Mouse (Mus musculus) monocyte, adult 2 months (primary cell): ENCODE data around the gene S100a3.

Experiments used
- DNase-seq, 2 experiments: peaks; one replicate each; pipeline ENCODE4 v3.0.0; 2022; ENCODE audit warnings: low spot score in 2 of 2, low read depth in 1 of 2

The S100a3 gene

DNA sequence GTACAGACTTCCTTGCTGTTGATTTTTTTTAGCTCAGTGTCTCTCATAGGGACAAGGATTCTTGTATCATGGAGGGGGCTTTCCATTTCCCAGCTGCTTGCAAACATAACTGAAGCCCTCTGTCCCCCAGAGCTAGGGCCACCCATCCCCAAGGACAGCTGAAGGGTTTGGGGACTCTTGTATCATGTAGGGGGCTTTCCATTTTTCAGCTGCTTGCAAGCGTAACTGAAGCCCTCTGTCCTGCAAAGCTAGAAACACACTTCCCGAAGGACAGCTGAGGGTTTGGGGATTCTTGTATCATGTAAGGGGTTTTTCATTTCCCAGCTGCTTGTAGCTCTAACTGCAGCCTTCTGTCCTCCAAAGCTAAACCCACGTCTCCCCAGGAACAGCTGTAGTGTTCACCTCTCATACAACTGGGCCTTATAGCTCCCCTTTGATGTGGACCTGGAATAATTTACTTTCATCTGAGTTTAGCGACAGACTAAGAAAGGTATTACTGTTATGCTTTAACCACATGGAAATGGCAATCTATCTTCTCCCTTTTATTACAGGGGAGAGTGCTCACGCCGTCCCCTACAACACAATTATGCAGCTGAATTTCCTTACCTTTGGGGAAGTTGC is at the start of gene S100a3:
TSS of gene S100a3 (plus strand) at position 571 of the 621 bp plus-strand sequence.
- DNase-seq: no peak

DNA sequence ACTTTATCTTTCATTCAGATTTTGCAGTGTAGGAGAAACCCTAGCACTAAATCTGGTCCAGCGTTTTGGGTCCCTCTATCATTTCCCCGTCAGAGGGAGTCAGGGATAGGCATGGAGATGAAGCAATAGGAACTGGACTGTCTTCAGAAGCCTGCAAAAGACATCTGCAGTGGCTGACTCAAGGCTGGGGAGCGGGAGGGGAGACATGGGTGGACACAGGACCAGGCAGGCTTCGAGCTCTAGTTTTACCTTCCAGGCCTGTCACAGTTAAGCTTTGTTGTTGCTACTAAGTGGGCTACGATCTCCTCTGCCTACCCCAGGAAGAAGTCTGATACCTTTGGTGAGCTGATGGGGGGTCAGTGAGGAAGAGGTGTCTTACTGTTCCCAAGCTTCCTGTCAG is 48.1 kb upstream of the S100a3 start:
- DNase-seq: no peak

DNA sequence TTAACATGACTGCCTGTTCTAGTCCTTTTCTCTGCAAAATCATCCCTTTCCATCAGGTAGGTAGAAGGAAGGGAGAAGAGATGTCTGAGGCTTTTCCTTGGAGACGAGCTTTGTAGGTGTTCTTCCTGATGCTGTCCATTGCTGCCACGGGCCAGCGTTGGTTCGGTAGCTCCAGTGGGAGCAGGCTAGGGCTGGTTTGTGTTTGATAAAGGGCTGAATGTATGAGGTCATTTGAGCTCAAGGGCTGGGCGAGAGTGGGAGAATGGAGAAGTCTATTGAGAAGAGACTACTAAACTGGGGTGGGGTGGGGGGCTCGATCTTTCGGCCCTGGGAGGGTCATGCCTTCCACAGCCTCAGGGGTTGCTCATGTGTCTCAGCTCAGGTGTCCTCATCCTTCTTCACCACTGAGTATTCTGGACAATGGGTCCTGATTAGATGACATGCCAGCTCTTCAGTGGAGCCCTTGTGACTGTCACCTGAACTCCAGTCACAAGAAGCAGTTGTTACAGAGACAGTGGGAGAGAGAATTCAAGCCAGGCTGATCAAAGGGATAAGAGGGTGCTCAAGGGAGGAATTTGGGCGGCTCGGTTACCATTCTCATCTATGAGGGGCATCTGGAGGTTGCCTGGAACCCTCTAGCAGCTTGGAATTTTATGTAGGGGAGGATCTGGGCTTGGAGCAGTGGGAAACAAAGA is 47.3 kb upstream of the S100a3 start:
- DNase-seq: no peak

DNA sequence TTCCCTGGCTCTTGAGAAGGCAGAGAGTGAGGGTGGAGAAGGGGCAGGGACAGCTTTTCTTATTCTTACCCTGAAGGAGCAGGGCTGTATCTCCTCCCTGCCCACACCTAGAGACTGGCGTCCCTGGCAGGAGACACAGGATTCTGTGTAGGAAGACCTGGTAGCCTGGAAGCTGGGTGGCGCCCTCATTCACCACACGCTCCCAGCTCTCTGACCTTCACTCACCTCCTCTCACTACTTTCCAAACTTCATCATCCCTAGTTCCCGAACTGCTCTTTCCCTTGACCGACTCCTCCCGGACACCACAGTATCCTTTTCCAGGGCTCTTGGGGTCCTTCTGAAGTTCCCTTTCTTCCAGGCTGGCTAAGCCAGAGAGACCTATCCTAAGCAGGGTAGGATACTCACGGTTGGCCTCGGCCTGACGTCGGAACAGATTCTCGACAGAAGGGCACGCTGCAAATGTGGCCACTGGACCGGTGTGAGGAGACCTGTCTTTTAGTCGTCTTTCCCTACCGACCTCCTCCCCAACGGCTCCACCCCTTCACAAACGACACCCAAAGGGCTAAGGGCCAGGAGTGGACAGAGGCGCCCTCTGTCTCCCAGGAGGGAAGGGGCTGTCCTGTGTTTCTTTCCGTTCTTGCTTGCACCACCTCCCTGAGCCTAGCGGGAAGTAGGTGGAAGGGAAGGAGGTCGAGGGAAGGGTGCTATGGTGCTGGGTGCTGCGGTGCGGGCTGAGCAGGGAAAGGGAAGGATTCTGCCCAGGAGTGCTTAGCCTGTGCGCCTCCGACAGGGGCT is 46.4 kb upstream of the S100a3 start, which contains the start of the genes S100a1 and S100a13:
TSS of gene S100a1 (minus strand) at position 597 of the 795 bp plus-strand sequence.
TSS of gene S100a13 (plus strand) at position 640 of the 795 bp plus-strand sequence.
- DNase-seq: peak in 1 of 2 experiments; percentile 35

DNA sequence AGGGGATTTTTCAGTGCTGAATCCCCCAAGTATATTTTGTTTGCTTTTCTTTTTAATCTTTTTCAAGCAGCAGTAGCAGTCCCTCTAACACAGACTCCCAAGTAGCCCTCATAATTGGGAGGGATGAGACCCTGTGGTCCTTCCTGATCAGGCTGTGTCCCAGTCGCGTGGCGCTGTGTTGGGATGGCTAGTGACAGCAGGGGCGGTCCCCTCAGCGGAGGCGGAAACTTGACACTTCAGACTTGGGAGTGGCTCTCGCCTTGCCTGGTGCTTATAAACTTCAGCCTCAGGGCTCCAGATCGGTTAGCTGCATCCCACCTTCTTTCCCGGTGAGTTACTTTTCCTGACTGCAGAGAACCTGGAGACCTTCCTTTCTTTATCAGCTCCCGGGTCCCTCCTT is 45.7 kb upstream of the S100a3 start:
- no peak for DNase-seq

DNA sequence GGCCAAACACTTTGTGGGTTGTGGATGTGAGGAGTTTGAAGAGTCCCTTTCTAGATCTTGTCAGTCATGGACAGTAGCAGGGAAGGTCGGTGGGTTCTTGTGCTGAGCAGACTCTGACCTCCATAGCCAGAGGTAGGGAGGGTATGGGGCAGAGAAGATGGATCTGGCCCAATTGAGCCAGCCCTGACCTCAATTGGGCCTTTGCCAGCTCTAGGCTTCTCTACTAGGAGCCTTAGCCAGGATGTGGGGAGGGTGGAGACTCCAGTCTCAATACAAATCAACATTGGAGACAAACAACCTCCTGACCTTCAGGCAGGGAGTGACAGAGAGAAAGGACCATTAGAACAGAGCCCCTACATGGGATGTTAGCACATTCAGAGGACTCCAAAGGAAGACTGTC is 45.1 kb upstream of the S100a3 start:
- no peak for DNase-seq

DNA sequence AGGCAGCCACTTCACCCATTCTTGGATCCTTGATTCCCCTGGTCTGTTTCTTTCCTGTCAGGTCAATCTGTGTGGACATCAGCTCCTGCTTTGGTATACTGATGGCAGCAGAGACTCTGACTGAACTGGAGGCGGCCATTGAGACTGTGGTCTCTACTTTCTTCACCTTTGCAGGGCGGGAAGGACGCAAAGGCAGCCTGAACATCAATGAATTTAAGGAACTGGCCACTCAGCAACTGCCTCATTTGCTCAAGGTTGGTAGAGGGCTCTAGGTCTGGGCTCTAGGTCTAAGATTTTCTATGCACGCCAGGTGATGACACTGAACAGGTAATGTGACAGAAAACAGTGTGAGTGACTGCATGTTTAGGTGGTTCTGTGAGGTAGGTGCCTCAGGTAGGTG is 44.6 kb upstream of the S100a3 start:
- no peak for DNase-seq

DNA sequence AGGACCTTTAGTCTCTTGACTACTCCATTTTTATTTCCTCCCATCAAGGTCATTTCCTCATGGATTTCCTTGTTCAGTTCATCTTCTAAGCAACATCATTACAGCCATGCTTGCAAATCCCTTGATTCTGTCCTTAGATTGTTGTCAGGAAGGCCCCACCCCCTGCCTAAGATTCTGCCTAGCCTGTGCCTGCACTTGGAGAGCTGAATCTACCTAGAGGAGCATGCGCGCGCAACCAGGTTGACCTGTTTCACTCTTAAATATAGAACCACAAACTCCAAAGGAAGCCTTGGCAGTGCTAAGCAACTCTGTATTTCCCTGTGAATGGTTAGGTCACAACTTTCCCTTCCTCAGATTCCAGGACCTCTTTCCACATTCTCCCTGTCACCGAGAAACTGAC is 42.7 kb upstream of the S100a3 start:
- DNase-seq: no peak

DNA sequence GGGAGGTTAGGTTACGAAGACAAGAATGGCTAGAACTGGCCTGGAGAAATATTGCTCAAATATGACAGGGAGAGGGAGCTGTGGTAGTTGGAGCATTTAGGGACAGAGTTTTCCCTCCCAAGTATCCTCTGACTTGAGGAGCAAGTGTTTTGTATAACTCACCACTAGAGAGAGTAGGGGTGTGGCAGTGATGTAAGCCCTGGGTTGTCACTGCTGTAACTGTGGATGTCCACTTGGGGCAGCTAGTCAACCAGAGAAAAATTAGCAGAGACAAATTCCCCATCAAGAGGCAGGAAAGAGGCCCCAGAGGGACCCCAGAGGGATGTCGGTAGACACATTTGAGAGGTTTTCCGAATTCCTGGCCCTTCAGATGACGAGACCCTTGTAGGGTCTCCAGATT is 35.0 kb upstream of the S100a3 start:
- DNase-seq: no peak

DNA sequence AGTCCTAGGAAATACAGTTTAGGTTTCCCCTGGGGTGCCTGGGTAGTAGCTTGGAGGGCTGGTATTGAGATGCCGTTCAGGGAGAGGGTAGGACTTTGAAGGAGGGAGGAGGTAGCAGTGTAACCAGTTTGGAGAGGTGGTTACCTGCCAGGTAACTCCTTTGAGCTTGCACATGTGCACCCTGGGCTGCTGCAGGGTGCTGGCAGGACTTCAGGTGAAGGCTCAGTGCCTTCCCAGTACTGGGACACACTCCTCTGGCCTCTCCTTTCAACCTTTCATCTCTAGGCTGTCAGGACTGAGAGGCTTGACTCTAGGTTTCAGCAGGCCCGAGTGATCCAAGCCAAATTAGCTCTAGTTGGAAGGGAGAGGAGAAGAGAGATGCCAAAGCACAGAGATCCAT is 34.3 kb upstream of the S100a3 start:
- DNase-seq: no peak

DNA sequence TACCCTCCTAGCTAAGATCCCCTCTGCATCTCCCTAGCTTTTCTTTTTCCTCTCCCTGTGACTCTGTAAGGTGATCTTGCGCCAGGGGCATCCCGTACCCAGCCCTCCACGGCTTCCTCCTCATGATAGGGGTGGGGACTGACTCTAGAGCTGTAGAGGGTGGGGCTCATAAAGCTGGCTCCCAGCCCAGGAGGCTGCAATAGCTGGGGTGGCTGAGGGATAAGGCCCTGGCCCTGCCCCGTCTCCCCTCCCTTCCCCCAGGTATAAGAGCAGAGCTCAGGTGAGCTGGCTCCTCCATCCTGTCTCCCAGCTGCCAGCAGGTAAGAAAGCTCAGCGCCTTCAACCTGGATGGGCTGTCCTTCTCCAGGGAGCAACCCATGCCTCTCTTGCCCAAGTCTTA is 33.8 kb upstream of the S100a3 start, which contains the start of gene S100a14:
TSS of gene S100a14 (plus strand) at position 277 of the 400 bp plus-strand sequence.
- no peak for DNase-seq

DNA sequence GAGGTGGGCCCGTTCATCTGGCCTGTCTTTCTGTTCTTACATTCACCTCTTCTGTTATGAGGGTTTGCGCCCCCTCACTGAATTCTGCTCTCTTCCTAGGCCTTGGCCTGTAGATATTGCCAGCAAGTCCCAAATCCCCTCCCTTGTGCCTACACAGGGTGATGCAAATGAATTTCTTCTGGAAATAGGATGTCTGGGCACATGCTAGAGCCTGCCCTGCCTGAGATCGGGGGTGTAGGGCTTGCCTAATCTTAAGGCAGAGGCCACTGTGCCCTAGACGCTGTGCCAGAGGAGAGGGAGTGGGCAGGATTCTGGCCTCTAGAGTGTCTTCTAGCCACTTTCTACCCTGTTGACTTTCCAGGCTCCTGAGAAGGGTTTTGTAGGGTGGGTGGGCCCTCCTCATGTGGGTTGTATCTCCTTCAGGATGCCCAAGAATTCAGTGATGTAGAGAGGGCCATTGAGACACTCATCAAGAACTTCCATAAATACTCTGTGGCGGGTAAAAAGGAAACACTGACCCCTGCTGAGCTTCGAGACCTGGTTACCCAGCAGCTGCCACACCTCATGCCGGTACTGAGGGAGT is 33.0 kb upstream of the S100a3 start:
- no peak for DNase-seq

DNA sequence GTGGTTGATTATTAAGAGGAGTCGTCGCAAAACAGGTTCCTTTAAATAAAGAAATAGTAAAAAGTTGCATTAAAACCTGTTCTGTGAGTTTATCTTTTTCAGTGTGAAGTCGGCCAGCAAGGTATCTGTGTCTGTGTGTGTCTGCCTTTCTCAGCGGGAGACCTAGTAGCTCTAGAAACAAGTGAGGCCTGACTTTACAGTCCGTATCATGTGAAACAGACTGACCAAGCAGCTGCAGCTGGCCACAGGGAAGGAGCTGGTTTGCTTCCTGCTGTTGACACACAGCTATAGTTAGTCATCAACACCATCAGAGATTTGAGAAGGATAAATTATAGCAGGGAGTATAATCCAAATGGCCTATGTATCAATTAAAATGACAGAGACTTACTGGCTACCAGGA is 28.7 kb upstream of the S100a3 start:
- no peak for DNase-seq

DNA sequence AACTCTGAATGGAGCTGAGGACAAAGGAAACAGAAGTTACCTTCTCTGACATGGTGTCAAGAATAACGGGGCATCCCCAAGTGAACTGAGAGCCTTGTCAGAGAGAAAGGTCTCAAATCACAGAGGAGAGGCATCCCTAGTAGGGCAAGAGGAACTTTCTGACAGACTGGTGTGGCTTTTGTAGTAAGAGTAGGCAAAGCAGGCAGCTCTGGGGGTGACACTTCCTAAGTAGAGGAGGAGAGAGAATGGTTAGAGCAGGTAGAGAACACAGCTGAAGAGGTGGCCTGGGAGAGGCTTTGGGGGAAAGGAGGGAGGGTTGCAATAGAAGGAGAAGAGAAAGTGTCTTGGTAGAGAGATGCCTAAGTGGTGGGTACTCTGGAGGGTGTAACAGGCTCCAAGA is 24.9 kb upstream of the S100a3 start:
- no peak for DNase-seq

DNA sequence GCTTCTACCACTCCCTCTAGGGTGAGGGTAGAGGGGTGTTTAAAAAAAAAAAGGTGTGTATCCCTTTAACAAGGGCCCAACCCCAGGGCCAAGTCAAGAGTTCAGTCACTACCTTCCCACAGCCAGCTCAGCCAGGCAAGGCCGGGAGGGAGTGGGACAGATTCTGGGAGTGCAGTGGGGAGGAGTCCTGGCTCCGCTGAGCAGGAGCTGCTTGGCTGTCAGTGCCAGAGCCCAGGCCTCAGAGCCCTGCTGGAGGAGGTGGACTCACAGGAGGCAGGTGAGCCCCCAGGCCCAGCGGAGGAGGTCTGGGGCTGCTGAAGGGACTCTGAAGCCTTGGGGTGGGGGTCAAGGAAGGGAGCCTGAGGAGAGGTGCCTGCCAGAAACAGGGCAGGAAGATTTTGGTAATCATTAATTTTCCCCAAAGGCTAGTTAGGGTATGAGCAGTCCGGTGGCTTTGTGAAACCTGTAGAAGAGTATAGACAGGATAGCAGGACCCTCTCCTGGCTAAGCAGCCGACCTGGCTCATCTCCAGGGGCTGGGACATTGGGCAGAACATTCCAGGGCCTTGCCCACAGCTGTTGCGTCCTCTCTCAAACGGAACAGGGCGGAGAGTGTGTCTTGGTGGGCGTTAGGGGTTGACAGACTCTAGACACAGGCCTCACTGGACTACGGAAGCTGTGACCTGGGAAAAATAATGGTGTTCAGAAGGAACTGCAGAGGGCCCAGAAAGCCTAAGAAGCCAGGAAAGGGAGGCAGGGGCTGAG is 23.1 kb upstream of the S100a3 start, which contains the start of gene S100a16:
TSS of gene S100a16 (plus strand) at position 114 of the 764 bp plus-strand sequence.
- no peak for DNase-seq

DNA sequence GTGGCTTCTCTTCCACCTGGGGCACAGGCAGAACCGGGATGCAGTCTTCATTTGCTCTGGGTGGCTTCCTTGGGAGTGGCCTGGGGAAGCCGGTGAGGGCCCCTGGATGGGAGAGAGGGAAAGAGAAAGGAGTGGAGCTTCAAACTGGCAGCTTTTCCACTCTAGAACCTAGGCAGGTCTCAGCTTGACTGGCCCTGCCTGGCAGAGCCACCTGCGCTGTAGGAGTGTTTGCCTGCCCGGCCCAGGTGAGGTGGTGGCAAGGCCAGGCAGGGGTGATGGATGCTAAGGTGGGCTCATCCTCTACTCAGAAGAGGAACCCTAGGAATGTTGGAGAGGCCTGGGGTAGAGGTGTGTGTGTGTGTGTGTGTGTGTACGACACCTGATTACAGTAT is 22.5 kb upstream of the S100a3 start:
- no peak for DNase-seq

DNA sequence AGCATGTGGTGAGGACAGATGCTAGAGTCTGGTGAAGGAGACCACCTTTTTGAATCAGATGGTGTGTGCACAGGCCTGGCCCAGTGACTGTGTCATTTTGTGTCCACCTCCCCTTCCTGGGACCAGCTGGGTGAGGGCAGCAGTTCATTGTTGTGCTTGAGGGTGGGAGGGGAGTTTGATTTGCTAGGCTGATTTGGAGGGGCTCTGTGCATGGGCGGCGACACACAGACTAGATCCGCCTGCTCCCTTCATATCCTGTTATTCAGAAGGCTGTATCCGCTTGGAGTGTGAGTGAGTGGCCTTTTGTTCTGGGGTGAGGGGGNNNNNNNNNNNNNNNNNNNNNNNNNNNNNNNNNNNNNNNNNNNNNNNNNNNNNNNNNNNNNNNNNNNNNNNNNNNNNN is 19.5 kb upstream of the S100a3 start:
- no peak for DNase-seq

DNA sequence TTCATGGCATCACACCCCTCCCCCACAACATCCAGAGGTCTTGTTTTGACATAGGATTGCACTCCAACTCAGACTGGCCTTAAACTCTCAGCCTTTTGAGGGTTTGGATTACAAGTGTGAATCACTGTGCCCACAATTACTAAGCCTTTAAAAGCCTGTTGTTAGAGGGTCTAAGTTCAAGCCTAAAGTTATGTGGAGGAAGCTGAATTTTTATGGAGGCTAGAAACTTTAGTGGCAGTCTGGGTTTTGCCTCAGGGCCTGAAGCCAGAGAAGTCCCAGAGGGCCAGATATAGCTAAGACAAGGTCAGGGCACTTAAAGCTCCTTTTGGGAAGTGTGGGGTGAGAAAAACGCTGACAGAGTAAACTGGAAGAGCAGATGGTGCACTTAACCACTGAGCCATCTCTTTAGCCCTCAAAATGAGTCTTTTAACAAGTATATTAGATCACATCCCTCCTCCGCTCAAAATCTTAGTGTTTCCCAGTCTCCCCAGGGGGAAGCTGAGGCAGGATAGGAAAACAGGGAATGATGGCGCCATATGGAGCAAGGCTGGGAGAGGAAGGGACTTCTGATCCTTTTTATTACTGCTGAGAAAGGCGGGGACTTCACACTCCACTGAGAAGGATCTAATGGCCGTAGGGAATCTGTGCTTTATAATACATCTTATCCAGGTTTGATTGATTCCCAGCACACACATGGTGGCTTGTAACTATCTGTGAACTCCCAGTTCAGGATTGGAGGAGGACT is 10.5 kb upstream of the S100a3 start:
- no peak for DNase-seq

DNA sequence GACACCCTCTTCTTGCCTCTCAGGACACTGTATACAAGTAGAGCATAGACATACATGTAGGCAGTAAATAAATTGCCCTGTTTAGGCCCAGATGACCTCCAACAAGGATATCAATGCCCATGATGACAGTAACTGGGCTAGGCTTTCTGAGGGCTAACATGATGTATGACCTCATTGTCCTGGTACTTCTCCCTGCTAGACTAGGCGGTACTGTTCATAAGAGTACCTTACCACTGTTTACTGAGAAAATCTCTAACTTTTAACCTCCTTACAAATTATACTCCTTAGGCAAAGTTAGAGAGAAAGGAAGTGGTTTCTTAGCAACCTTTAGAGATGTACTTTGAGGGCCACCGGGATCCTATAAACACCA is 10.0 kb upstream of the S100a3 start:
- DNase-seq: no peak

DNA sequence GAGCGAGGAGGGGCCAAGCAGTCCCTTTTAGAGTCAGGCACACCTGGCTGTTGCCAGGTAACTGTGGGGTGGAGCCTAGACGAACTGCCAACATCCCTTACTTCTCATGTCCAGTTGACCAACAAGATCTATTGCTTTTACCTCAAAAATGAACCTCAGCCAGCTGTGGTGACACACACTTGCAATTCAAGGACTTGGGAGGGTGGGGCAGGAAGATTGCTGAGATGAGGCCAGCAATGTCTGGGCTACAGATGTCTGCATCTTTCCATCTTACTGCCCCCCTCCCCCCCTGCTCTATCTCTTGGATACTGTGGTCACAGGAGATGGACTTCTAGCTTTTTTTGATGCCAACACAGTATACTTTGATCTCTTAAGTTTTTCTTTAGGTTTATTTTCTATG is 8.1 kb upstream of the S100a3 start:
- no peak for DNase-seq
